Mouse (Mus musculus) lung, embryonic 15.5 days (tissue): ENCODE results near the gene Lmcd1. TPM values are rescaled to one million over a fixed set of nuclear protein-coding genes. Genes with fewer than 3 reads are reported as not detected.

Experiments
- ATAC-seq: fragments of 200-750 bp; cut with Nextera tagmentation; 2 replicates; pipeline ENCODE4 v1.8.0; 2017; ENCODE audit warnings: moderate number of reproducible peaks, borderline replicate concordance; ENCODE audit not compliant: low FRiP score, low TSS enrichment; ENCODE audit errors: extremely low read depth
- H3K27ac ChIP-seq: fragments of 300-500 bp; sonication (generic); 2 replicates; pipeline ENCODE4 v1.5.1; 2015; ENCODE audit warnings: moderate library complexity, mild to moderate bottlenecking, inconsistent platforms
- H3K27me3 ChIP-seq: fragments of 300-500 bp; sonication (generic); 2 replicates; pipeline ENCODE4 v1.6.1; 2015; ENCODE audit warnings: inconsistent platforms
- H3K36me3 ChIP-seq: fragments of 300-500 bp; sonication (generic); 2 replicates; pipeline ENCODE4 v1.6.1; 2015; ENCODE audit warnings: inconsistent platforms
- H3K4me1 ChIP-seq: fragments of 300-500 bp; sonication (generic); 2 replicates; pipeline ENCODE4 v1.6.1; 2015; ENCODE audit warnings: inconsistent platforms
- H3K4me2 ChIP-seq: fragments of 300-500 bp; sonication (generic); 2 replicates; pipeline ENCODE4 v1.6.1; 2015; ENCODE audit warnings: inconsistent platforms, mild to moderate bottlenecking, moderate library complexity
- H3K4me3 ChIP-seq: fragments of 300-500 bp; sonication (generic); 2 replicates; pipeline ENCODE4 v1.5.1; 2015; ENCODE audit warnings: mild to moderate bottlenecking, inconsistent platforms
- H3K9ac ChIP-seq: fragments of 300-500 bp; sonication (generic); 2 replicates; pipeline ENCODE4 v1.6.1; 2015; ENCODE audit warnings: inconsistent platforms
- H3K9me3 ChIP-seq: fragments of 300-500 bp; sonication (generic); 2 replicates; pipeline ENCODE4 v1.6.1; 2016; ENCODE audit warnings: inconsistent platforms
- WGBS: fragments of 180-500 bp; shearing (Covaris S2); methylation state at CpG from one replicate; pipeline ENCODE4 v1.1.7; 2015; 5-methylcytosine and 5-hydroxymethylcytosine counted together
- polyA plus RNA-seq: library from polyadenylated mRNA; unstranded; fragments of >200 nt; fragmentation: Nextera tagmentation; extraction: Ambion mirVana; gene quantifications from 2 replicates; pipeline ENCODE4 v1.2.1, GENCODE M21; 2015

Gene Lmcd1
- polyA plus RNA-seq, 1 experiment from 2014 or later: 37.4 TPM

DNA sequence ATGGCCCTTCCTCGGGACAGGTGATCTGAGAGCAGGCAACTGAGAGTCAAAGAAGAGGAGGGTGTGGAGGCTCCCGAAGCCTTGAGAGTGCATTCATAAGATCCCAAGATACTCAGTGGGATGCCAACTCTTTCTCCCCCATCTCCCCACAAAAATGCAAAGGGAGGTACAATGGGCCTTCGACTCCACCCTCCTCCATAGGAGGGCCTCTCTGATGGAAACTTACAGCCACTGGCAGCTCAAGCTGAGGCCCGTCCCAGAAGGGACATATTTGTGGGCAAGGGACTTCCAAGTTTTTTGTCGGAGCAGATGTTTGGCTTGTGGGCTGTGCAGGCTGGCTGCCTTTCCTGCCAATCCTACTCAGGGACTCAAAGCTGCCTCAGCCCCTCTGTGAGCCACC is 47.1 kb downstream of the Lmcd1 start:
- no peak overlapping the region for H3K4me2 ChIP-seq
- H3K4me3 ChIP-seq: no peak overlapping the region
- H3K4me1 ChIP-seq: no peaks in the 10 kb centered on the region
- no peak for ATAC-seq
- H3K36me3 ChIP-seq: 0 out of 2 replicates have a peak, but pooled peaks cover 4% of the 10 kb centered on the region
- H3K27me3 ChIP-seq: no peaks in the 10 kb centered on the region
- H3K9me3 ChIP-seq: no peaks in the 10 kb centered on the region
- H3K27ac ChIP-seq: no peak overlapping the region
- no peak overlapping the region for H3K9ac ChIP-seq
- WGBS: 54% methylated on average over 5 of the region's 5 CpGs

DNA sequence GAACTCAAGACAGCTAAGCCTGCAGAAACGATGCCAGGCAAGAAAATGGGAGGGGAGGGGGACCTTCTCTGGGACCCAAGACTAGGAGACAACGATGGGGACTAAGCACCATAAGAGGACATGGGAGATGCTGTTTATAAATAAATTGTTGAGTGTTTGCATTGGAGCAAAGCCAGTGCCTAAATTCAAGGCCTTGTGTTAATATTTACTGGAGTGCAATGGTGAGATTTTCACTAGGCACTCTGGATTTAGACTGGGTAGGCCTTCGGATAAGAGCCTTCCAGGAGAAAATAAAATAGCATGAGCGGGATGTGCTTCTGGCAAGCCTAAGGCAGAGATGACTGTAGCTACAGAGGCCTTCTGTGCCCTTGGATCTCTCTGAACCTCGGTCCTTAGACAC is 49.4 kb downstream of the Lmcd1 start:
- H3K36me3 ChIP-seq: no peaks in the 10 kb centered on the region
- H3K9me3 ChIP-seq: no peaks in the 10 kb centered on the region
- WGBS: 56% methylated on average over 5 of the region's 5 CpGs
- H3K4me2 ChIP-seq: no peak overlapping the region
- no peak overlapping the region for H3K9ac ChIP-seq
- 0 out of 2 replicates have a peak, but pooled peaks cover 2% of the 10 kb centered on the region for H3K4me1 ChIP-seq
- H3K4me3 ChIP-seq: no peak overlapping the region
- no peaks in the 10 kb centered on the region for H3K27me3 ChIP-seq
- H3K27ac ChIP-seq: no peak overlapping the region
- ATAC-seq: peak; percentile 19; the same call in 1 of the 2 replicates

DNA sequence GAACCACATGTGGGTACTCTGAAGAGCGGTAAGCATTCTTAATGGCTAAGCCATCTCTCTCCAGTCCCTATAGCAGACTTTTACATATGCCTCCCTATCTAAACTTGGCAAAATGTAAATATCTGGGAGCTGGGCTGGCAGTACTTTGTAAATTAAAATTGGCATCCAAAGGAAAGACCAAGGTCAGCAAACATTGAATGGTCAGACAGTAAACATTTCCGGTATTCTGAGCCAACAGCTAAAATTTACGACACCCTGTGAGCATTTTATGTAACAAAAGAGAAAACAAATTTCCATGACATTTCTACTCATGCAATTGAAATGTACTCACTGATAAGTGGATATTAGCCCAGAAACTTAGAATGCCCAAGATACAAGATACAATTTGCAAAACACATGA is 51.7 kb downstream of the Lmcd1 start:
- Histone ChIP-seq H3K9me3 (no peaks in the 10 kb centered on the region), H3K36me3 (no peaks in the 10 kb centered on the region), H3K4me3 (no peak overlapping the region), H3K4me1 (0 out of 2 replicates have a peak, but pooled peaks cover 2% of the 10 kb centered on the region), H3K27me3 (no peaks in the 10 kb centered on the region), H3K9ac (no peak overlapping the region), H3K27ac (no peak overlapping the region), H3K4me2 (no peak overlapping the region)
- ATAC-seq: no peak
- 79% methylated on average over 3 of the region's 3 CpGs for WGBS

DNA sequence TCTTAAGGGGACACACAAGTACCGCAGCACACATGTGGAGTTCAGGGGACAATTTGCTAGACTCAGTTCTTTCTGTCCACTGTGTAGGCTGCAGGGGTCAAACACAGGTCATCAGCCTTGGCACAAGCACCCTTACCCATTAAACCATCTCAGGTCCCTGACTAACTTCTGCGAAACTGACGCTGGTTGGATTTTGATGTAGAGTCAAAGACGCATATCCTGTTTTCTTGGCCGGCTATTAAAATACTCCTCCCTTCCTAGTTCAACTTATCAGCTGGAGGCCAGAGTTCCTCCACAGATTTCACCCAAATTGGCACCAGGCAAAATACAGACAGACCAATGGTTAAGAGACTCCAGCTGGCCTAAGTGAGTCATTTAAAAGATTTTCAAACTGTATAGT is 54.2 kb downstream of the Lmcd1 start:
- H3K36me3 ChIP-seq: no peaks in the 10 kb centered on the region
- 57% methylated on average over 5 of the region's 5 CpGs for WGBS

DNA sequence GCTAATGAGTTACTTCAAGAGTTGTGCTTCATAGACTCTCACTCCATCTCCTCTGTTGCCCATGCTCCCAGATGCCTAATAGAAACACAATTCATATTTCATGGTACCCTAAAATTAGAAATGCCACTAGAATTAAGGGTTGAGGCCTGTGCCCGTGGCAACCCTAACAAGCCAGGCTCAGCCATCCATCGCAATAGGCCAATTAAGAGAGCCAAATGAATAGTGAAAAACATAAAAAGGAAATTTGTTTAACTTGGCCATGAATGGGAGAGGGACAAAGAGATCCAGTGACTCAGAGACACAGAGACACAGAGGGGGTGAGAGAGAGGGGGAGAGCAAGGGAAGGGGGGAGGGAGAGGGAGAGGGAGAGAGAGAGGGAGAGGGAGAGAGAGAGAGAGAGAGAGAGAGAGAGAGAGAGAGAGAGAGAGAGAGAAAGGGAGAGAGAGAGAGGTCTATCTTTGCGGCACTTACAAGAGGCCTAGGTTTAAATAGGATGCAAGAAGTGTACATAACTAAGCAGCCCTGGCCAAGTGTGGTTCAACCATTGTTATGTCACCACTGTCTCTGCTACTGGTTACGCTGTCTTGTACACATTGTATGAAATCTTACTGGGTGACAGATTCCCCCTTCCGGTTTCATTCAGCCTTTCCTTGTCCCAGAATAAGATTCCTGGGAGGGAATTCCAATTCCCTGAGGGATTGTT is 57.1 kb downstream of the Lmcd1 start:
- H3K27ac ChIP-seq: no peak overlapping the region
- H3K4me3 ChIP-seq: no peak overlapping the region
- no peak overlapping the region for H3K9ac ChIP-seq
- no peak overlapping the region for H3K4me2 ChIP-seq
- no peaks in the 10 kb centered on the region for H3K9me3 ChIP-seq
- H3K4me1 ChIP-seq: 0 out of 2 replicates have a peak, but pooled peaks cover 2% of the 10 kb centered on the region
- H3K36me3 ChIP-seq: no peaks in the 10 kb centered on the region
- no peak for ATAC-seq
- no peaks in the 10 kb centered on the region for H3K27me3 ChIP-seq
- 83% methylated on average over 5 of the region's 5 CpGs for whole genome bisulfite sequencing

More for the DNA sequence above, 54.2 kb downstream of the Lmcd1 start:
- no peak overlapping the region for H3K27ac ChIP-seq
- H3K27me3 ChIP-seq: no peaks in the 10 kb centered on the region
- no peak overlapping the region for H3K9ac ChIP-seq
- H3K4me1 ChIP-seq: 0 out of 2 replicates have a peak, but pooled peaks cover 2% of the 10 kb centered on the region
- no peaks in the 10 kb centered on the region for H3K9me3 ChIP-seq
- no peak for ATAC-seq
- no peak overlapping the region for H3K4me3 ChIP-seq
- no peak overlapping the region for H3K4me2 ChIP-seq

GRCm38 (mm10) chr6:112331223-112331598 is 57.7 kb downstream of the Lmcd1 start:
- 61% methylated on average over 6 of the region's 6 CpGs for WGBS
- H3K4me2 ChIP-seq: no peak overlapping the region
- H3K27ac ChIP-seq: no peak overlapping the region
- H3K4me3 ChIP-seq: no peak overlapping the region
- H3K9me3 ChIP-seq: no peaks in the 10 kb centered on the region
- H3K36me3 ChIP-seq: no peaks in the 10 kb centered on the region
- H3K27me3 ChIP-seq: no peaks in the 10 kb centered on the region
- ATAC-seq: no peak
- 0 out of 2 replicates have a peak, but pooled peaks cover 2% of the 10 kb centered on the region for H3K4me1 ChIP-seq
- H3K9ac ChIP-seq: no peak overlapping the region

DNA sequence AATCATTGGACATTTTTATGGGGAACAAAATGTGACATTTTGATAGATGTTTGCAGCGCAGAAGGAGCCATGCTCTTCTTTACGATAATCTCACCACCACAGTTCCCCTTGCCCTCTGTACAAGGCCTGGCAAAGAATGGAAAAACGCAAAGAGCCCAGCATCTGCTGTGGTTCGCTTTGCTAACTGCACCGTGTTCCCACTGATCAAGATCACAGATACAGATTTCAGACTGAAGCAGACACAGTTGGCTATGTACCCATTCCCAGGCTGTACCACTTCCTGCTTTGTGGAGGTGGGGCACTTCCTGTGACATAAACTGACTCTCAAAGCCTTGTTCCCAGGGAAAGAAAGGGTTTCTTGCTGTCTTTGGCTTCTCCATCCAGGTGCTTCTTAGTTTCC is 60.4 kb downstream of the Lmcd1 start:
- no peak for ATAC-seq
- no peak overlapping the region for H3K4me2 ChIP-seq
- H3K9ac ChIP-seq: no peak overlapping the region
- H3K36me3 ChIP-seq: no peaks in the 10 kb centered on the region
- H3K27ac ChIP-seq: no peak overlapping the region
- no peaks in the 10 kb centered on the region for H3K9me3 ChIP-seq
- H3K4me1 ChIP-seq: no peaks in the 10 kb centered on the region
- H3K4me3 ChIP-seq: no peak overlapping the region
- 70% methylated on average over 5 of the region's 5 CpGs for WGBS
- H3K27me3 ChIP-seq: no peaks in the 10 kb centered on the region

DNA sequence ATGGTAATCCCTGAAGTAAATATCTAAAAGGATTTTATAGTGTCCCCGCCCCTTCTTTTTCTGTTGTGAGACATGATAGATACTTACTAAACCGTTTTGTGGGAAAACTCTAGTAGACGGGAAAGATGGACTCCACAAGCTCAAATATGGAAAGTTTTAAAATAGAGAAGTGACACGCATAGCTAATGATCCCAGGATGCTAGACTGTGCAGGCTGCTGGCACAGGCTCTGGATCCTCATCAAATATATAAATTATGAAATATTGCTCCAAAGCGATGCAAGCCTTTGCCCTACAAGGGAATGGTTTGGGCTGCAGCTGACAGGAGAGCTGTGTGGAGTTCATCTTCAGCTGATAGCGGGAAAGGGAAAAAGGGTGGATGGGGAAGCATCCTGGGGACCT is 64.1 kb downstream of the Lmcd1 start:
- no peak overlapping the region for H3K9ac ChIP-seq
- no peak overlapping the region for H3K4me2 ChIP-seq
- H3K9me3 ChIP-seq: no peaks in the 10 kb centered on the region
- H3K36me3 ChIP-seq: no peaks in the 10 kb centered on the region
- ATAC-seq: no peak
- H3K27ac ChIP-seq: no peak overlapping the region
- H3K27me3 ChIP-seq: no peaks in the 10 kb centered on the region
- no peaks in the 10 kb centered on the region for H3K4me1 ChIP-seq
- 64% methylated on average over 6 of the region's 6 CpGs for WGBS
- no peak overlapping the region for H3K4me3 ChIP-seq

- H3K4me2 ChIP-seq: no peak overlapping the region
- no peak overlapping the region for H3K27ac ChIP-seq
- 74% methylated on average over 4 of the region's 4 CpGs for WGBS
- no peaks in the 10 kb centered on the region for H3K36me3 ChIP-seq
- no peaks in the 10 kb centered on the region for H3K9me3 ChIP-seq
- no peaks in the 10 kb centered on the region for H3K27me3 ChIP-seq
- no peak overlapping the region for H3K4me3 ChIP-seq
- H3K9ac ChIP-seq: no peak overlapping the region
- ATAC-seq: no peak
- H3K4me1 ChIP-seq: no peaks in the 10 kb centered on the region
These were observed 65.5 kb downstream of the Lmcd1 start for GRCm38 (mm10) chr6:112339016-112339415.

- H3K36me3 ChIP-seq: no peaks in the 10 kb centered on the region
- ATAC-seq: no peak
- no peak overlapping the region for H3K9ac ChIP-seq
- H3K4me1 ChIP-seq: no peaks in the 10 kb centered on the region
- H3K9me3 ChIP-seq: no peaks in the 10 kb centered on the region
- H3K27me3 ChIP-seq: no peaks in the 10 kb centered on the region
- H3K27ac ChIP-seq: no peak overlapping the region
- 91% methylated on average over 4 of the region's 4 CpGs for whole genome bisulfite sequencing
- no peak overlapping the region for H3K4me3 ChIP-seq
- no peak overlapping the region for H3K4me2 ChIP-seq
These were observed 76.9 kb downstream of the Lmcd1 start for GRCm38 (mm10) chr6:112350452-112350851.

GRCm38 (mm10) chr6:112359341-112359740 is 85.8 kb downstream of the Lmcd1 start:
- no peaks in the 10 kb centered on the region for H3K4me1 ChIP-seq
- no peak for ATAC-seq
- H3K27me3 ChIP-seq: no peaks in the 10 kb centered on the region
- H3K9ac ChIP-seq: no peak overlapping the region
- H3K27ac ChIP-seq: no peak overlapping the region
- no peaks in the 10 kb centered on the region for H3K9me3 ChIP-seq
- H3K4me3 ChIP-seq: no peak overlapping the region
- H3K36me3 ChIP-seq: no peaks in the 10 kb centered on the region
- H3K4me2 ChIP-seq: no peak overlapping the region
- 64% methylated on average over 1 of the region's 1 CpGs for WGBS

GRCm38 (mm10) chr6:112360676-112361075 is 87.1 kb downstream of the Lmcd1 start:
- Histone ChIP-seq H3K4me3 (no peak overlapping the region), H3K36me3 (no peaks in the 10 kb centered on the region), H3K9me3 (no peaks in the 10 kb centered on the region), H3K27me3 (no peaks in the 10 kb centered on the region), H3K4me1 (no peaks in the 10 kb centered on the region), H3K27ac (no peak overlapping the region), H3K4me2 (no peak overlapping the region), H3K9ac (no peak overlapping the region)
- WGBS: 80% methylated on average over 8 of the region's 8 CpGs
- no peak for ATAC-seq
